Mouse (Mus musculus) thymus, postnatal 4 days (tissue): ENCODE results near the gene Tmem38a.
A peak's percentile ranks its signal among the peaks of the same experiment; 100 is the strongest.

ENCODE experiments used
- DNase-seq: peaks from one replicate; pipeline ENCODE4 v3.0.0; 2021

Gene Tmem38a

GRCm38 (mm10) chr8:72587806-72588205 lies 16.0 kb downstream of the Tmem38a start:
- DNase-seq, result no peak

- no peak for DNase-seq
Measured at GRCm38 (mm10) chr8:72588865-72589264, 17.0 kb downstream of the Tmem38a start.

GRCm38 (mm10) chr8:72589286-72589685 lies 17.4 kb downstream of the Tmem38a start:
- no peak for DNase-seq

DNA sequence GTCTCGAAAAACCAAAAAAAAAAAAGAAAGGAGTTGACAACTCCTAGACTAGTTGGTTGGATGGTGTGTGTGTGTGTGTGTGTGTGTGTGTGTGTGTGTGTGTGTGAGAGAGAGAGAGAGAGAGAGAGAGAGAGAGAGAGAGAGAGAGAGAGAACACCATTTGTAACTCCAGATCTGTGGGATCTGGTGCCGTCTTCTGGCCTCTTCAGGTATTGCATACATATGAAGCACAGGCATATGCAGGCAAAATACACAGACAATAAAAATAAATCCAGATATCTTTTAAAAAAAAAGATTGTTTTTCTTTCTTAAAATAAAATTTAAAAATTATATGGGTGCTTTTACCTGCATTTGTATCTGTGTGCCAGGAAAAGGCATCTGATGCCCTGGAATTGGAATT lies 18.3 kb downstream of the Tmem38a start:
- peak; percentile 59 for DNase-seq
